Mouse (Mus musculus) B cell, adult 67 days (primary cell): Measurements from ENCODE around the gene Cenpv. TPM values are rescaled to one million over a fixed set of nuclear protein-coding genes. Genes with fewer than 3 reads are reported as not detected.

ENCODE experiments used
- total RNA-seq, 2 experiments: library from RNA; stranded (reverse); gene quantifications; 4 replicates each; pipeline ENCODE4 v1.2.4; 2023

Gene Cenpv
- total RNA-seq, result 1 to 10 TPM; 1.9 TPM

DNA sequence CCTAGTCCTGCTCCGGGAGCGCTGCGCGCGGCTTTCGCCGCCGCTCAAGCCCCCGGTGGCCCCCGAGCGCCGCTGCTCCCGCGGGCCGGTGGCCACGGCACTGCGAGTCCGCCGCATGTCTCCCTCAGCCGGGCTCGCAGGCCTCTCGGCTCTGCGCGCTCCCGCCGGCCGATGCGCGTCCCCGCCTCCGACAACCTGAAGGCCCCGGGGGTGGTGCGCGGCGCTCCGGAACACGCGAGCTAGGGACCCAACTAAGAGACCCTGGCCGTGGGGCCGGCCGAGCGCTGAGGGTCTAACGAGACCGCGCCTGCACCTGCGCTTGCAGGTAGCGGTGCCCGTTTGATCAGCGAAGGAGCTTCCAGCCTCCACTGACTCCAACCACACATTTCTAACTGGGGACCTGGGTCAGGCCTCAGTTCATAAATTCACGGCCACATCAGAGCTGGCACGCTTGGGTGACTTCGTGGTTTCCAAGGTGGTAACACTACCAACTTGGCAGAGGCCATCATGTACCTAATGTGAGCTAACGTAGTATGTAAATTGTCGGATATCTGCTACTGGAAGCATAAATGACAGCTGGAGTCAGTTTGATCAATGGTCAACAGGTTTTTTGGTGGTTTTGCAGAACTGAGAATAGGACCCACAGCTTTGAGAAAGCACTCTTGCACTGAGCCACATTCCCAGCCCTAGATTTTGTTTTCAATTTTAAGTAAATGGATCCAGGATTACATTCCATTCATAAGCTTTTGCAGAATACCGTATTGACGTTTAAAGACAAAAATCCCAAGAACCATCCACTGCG lies at the start of gene Cenpv:
Gene Cenpv, minus strand, starts transcription at position 173 of the 802 bp plus-strand sequence.

DNA sequence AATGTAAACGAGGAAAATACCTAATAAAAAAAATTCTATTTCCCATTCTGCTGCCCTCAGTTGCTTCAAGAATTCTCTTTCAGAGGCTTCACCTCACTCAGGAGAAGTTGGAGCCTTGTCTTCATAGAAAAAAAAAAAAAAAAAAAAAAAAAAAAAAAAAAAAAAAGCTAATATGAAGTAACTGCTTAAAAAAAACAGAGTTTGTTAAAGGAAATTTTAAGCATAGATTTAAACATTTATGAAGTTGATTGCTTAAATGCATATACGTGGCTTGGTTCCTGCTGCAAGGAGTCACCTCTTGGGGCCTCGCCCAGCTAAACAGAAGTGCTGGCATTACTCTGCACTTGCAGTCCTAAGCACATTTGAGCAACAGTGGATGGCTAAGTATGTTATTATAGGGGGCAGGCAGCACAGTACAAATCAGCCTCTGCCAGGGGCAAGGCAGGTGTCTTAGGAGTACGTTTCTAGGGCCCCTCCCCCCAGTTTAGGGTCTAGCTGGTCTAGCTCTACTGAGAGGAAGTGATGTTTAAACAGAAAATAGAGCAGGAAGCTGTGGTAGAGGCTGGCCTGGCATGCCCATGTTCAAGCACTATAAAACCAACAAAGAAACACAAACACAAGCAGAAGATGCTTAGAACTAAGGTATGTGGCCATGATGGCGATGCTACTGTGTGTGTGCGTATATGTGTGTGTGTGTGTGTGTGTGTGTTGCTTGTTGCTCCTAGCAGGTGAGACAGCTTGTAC lies 35.1 kb upstream of the Cenpv start, which contains the start of gene Trpv2:
Gene Trpv2, plus strand, starts transcription at position 528 of the 744 bp plus-strand sequence.

DNA sequence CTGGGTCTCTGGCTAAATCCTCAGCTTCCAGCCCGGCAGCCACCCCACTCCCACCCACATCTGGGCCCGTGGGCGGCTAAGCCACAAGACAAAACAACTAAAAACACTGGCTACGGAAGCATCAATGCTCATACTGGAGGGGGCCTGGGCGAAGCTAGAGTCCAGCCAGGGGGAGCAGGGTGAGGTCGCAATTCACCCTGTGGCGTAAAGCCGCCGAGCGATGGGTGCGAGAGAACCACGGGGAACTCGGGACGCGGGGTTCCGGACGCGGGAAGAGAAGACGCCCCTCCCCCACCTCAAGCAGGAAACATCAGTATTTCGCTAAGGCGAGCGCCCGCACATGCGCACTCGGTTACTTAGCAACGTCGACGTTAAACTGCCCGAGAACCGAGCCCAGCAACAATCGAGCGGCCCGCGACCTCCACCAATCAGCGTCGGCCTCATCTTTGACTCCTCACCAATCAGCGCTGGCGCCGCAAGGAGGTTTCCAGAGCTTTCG lies 11.7 kb upstream of the Cenpv start, which contains the start of gene Ubb:
Gene Ubb, plus strand, starts transcription at position 445 of the 499 bp plus-strand sequence.

Other genes with a start within 250 kb of the Cenpv start
- gene Pigl, start 80.8 kb downstream of the Cenpv start, total RNA-seq, result 1 to 10 TPM; 6.1 to 9.6 TPM
- 100 to 1,000 TPM; 348 to 361 TPM for gene Ncor1, start 80.7 kb downstream of the Cenpv start, total RNA-seq
- 1,000 to 10,000 TPM; 1,128 to 1,293 TPM for gene Ubb, start 11.9 kb upstream of the Cenpv start, total RNA-seq
- gene Trpv2, start 35.2 kb upstream of the Cenpv start, total RNA-seq, result 10 to 100 TPM; 49.7 to 52.3 TPM
- 1 to 10 TPM; 5.2 to 5.7 TPM for gene Lrrc75a, start 109.3 kb upstream of the Cenpv start, total RNA-seq
- gene Mmgt2, start 109.4 kb upstream of the Cenpv start, total RNA-seq, result 10 to 100 TPM; 23.2 to 33.6 TPM
- 10 to 100 TPM in 1 of 2 experiments, 1 to 10 TPM in 1; 8.2 to 11.8 TPM for gene Zfp287, start 192.6 kb upstream of the Cenpv start, total RNA-seq
- gene Gm10428, start 213.8 kb upstream of the Cenpv start, total RNA-seq, result not detected